Mouse (Mus musculus) MEL (cell line): Measurements from ENCODE around the gene Snx17.

Experiments
- CTCF ChIP-seq, 3 experiments: IDR thresholded peaks in 2 of 3; conservative IDR thresholded peaks in 1 of 3; 2 replicates each; pipeline ENCODE4 v1.5.1; 2011 to 2012; ENCODE audit warnings: low read length in 3 of 3, low read depth in 2 of 3, mild to moderate bottlenecking in 2 of 3, improper control_type of control experiment in 1 of 3, inconsistent platforms in 1 of 3, mixed read lengths in 1 of 3, moderate library complexity in 1 of 3; ENCODE audit not compliant: control insufficient read depth in 1 of 3, insufficient read depth in 1 of 3, poor library complexity in 1 of 3, severe bottlenecking in 1 of 3
- E2F4 ChIP-seq: IDR thresholded peaks from 2 replicates; pipeline ENCODE4 v1.6.1; 2011; ENCODE audit warnings: low read depth, low read length, improper control_type of control experiment, borderline replicate concordance
- EP300 ChIP-seq, 2 experiments: IDR thresholded peaks; 2 replicates each; pipeline ENCODE4 v1.6.1; 2011; ENCODE audit warnings: improper control_type of control experiment in 2 of 2, low read length in 2 of 2, low read depth in 1 of 2, mild to moderate bottlenecking in 1 of 2
- GATA1 ChIP-seq: IDR thresholded peaks from 2 replicates; pipeline ENCODE4 v1.6.1; 2011; ENCODE audit warnings: low read depth, low read length, improper control_type of control experiment
- HCFC1 ChIP-seq: IDR thresholded peaks from 2 replicates; pipeline ENCODE4 v1.6.1; 2012; ENCODE audit warnings: low read depth, mild to moderate bottlenecking, inconsistent platforms, low read length, improper control_type of control experiment, moderate library complexity
- KAT2A ChIP-seq: conservative IDR thresholded peaks from 2 replicates; pipeline ENCODE4 v1.6.1; 2012; ENCODE audit warnings: low read depth, low read length, improper control_type of control experiment, inconsistent platforms
- MAZ ChIP-seq: IDR thresholded peaks from 2 replicates; pipeline ENCODE4 v1.6.1; 2012; ENCODE audit warnings: low read depth, mild to moderate bottlenecking, inconsistent platforms, low read length, improper control_type of control experiment
- POLR2A ChIP-seq, 2 experiments: IDR thresholded peaks; 2 replicates each; pipeline ENCODE4 v1.6.1; 2011 to 2012; ENCODE audit warnings: low read length in 2 of 2, mild to moderate bottlenecking in 2 of 2, control low read depth in 1 of 2, improper control_type of control experiment in 1 of 2, low read depth in 1 of 2, moderate library complexity in 1 of 2; ENCODE audit not compliant: control insufficient read depth in 1 of 2, insufficient read depth in 1 of 2, poor library complexity in 1 of 2
- RAD21 ChIP-seq: IDR thresholded peaks from 2 replicates; pipeline ENCODE4 v1.6.1; 2011; ENCODE audit warnings: mild to moderate bottlenecking, low read depth, low read length, improper control_type of control experiment
- ZC3H11A ChIP-seq: IDR thresholded peaks from 2 replicates; pipeline ENCODE4 v1.6.1; 2012; ENCODE audit warnings: low read depth, mild to moderate bottlenecking, inconsistent platforms, low read length, improper control_type of control experiment
- ZMIZ1 ChIP-seq: IDR thresholded peaks from 2 replicates; pipeline ENCODE4 v1.6.1; 2012; ENCODE audit warnings: low read depth, mild to moderate bottlenecking, inconsistent platforms, low read length, improper control_type of control experiment, moderate library complexity

DNA sequence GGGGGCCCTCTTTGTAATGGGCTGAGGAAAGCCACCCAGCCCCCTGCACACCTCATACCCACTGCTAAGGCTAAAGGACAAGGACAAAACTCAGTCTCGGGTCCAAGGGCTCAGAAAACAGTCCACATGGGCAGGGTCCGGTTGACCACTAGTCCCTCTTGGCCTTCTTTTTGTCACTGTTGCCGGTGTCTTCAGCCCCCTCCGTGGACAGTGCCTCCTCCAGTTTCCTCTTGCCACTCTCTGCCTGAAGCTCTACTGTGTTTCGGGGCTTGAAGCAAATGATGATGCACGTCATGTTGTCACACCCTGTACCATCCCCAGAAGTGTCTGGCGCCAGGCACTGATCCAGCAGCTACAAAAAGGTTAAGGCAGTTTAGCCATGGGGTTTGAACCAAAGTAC is 9.9 kb downstream of the Snx17 start:
- TF ChIP-seq EP300 (IDR thresholded peaks at IDR 0.05; ENCODE audit: low read depth in 1 of 2, low read length in 2 of 2) (no peak), CTCF (IDR thresholded peaks at IDR 0.05 in 2 of 3, conservative IDR thresholded peaks at IDR 0.05 in 1 of 3; ENCODE audit: control insufficient read depth in 1 of 3, insufficient read depth in 1 of 3, low read depth in 2 of 3, low read length in 3 of 3, poor library complexity in 1 of 3, severe bottlenecking in 1 of 3) (no peak), MAZ (no peak), KAT2A (no peak), GATA1 (no peak), POLR2A (IDR thresholded peaks at IDR 0.05; ENCODE audit: control insufficient read depth in 1 of 2, insufficient read depth in 1 of 2, low read depth in 1 of 2, low read length in 2 of 2, poor library complexity in 1 of 2) (no peak), ZC3H11A (no peak), RAD21 (no peak), ZMIZ1 (no peak), HCFC1 (no peak), E2F4 (no peak)
